Mouse (Mus musculus) frontal cortex, adult 2 months (tissue): ENCODE results near the gene Vmn1r194. TPM values are rescaled to one million over a fixed set of nuclear protein-coding genes. Genes with fewer than 3 reads are reported as not detected.
"Not testable (repeated sequence)": the region's sequence is repeated elsewhere in the genome, so short reads cannot be mapped to it uniquely, and the experiment has no call there.

Experiments used
- DNase-seq, 2 experiments: peaks; one replicate each; pipeline ENCODE4 v3.0.0; 2022; ENCODE audit warnings: low spot score in 1 of 2; ENCODE audit errors: extremely low spot score in 1 of 2
- polyA plus RNA-seq: library from polyadenylated mRNA; depleted of rRNA; stranded (reverse); fragments of >200 nt; gene quantifications from 2 replicates; pipeline ENCODE4 v1.2.3, GENCODE M21; 2012; rRNA removed

Gene Vmn1r194
- not detected in 2 replicates for polyA plus RNA-seq

DNA sequence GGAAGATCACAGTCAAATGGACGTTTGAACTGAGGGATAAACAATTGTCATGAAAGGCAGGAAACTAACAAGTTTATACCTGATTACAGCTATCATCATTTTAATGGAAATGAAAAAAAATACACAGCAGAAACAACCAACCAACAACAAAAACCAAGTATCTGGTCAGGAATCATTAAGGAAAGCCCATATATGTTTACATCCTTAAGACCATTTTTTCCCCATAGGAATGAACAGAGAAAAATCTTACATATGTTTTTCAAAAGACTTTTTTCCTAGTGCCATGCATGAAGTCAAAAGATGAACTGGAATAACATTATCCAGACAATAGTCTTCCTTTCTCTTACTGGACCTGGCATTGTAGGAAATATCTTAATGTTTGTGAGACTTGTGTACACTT, at the start of gene Vmn1r194:
TSS of gene Vmn1r194 (plus strand) at position 301 of the 400 bp plus-strand sequence.
- no peak for DNase-seq

DNA sequence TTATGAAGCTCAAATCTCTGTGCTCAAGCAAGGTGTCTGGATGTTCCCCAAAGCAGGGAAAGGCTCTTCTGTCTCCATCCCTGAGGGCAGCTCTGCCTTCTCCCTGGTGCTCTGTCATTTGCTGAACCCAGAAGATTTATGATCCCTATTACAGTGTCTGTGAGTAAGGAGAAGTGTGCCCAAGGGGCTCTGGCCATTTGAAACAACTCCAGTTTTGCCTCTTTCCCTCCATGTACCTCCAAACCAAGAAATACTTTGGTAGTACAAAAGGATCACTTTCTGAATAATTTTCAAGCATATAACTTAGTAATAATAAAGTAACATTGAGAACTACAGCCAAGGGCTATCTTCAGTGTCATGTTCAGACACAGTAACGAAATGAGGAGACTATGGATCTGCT, 21.0 kb upstream of the Vmn1r194 start, which contains the start of gene Vmn1r193:
TSS of gene Vmn1r193 (minus strand) at position 101 of the 400 bp plus-strand sequence.
- DNase-seq, result not testable (repeated sequence)

DNA sequence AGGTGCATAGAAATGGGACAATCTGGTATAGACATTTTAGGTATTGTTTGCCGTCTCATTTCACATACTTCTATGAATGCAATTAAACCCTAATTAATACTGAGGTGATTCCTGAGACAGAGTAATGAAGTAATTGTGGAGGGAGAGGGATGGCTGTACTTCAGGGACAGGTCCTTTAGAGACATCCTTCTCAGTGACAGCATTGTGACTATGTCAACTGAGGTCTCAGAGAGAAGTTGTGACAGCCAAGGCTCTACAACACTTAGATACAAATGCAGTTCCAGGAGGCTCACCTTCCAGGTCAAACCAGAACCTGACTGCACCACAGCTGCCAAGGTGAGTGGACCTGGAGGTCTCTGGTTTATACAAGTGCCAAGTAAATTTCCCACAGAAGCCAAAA, 26.2 kb downstream of the Vmn1r194 start, which contains the start of gene Vmn1r195:
TSS of gene Vmn1r195 (plus strand) at position 301 of the 400 bp plus-strand sequence.
- not testable (repeated sequence) for DNase-seq

DNA sequence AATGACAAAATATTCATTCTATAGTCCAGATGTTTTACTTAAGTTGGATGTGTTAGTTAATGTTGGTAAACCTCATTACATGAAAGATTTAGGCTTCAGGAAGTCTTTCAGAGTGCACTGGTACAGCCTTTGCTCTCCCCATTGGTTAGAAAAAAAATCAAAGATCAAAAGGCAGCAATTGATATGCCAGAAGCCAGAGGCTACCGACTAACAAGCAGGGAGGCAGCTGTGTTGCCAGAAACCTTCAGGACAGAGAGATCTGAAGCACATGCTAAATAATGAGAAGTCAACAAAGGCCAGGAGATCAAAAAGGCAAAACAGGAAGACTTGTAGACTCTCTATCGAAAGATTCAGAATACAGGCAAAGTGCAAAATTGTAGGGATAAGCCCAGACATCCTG, 27.7 kb downstream of the Vmn1r194 start:
- DNase-seq, result no peak

DNA sequence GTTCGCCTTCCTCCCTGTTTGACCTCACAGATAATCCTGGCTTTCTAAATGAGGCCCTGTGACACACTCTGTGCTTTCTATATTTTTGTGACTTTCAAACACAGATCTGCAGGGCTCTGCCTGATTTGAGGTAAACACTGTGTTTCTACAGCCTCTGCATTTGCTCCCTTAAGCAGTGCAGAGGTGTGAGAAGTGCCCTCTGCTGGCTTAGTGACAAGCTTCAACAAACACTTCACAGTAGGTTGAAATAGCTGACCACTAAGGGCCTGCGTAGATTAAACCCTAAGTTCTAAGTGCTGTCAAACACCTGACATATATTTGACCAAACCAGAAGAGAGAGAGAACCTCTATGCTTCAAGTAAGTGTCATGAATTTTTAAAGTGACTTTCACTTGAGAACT, 40.6 kb downstream of the Vmn1r194 start:
- no peak for DNase-seq

DNA sequence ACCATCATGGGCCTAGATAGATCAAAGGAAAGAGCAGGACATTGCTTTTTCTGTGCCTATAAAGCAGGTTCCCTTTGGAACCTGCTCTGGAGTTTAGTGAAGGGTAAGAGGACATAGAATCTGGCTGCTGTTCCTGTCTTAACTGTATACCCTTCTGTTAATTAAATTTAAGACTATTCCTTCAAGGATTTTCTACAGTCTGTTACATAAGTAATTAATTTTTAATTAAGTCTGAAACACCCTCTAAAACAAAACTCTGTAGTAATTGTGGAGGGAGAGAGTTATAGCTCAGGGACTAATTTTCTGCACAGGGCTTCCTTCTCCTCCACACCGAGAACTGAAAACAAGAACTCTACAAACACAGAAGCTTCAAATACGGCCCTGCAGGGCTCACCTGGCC, 45.6 kb downstream of the Vmn1r194 start, which contains the start of gene Vmn1r196:
TSS of gene Vmn1r196 (plus strand) at position 301 of the 400 bp plus-strand sequence.
- DNase-seq, result no peak

Other genes starting within 250 kb of the Vmn1r194 start
- gene Prss16, start 234.5 kb upstream of the Vmn1r194 start, polyA plus RNA-seq, result 0.56 and 1.4 TPM in 2 replicates
- gene Hist1h2ah, start 208.6 kb upstream of the Vmn1r194 start, polyA plus RNA-seq, result 0.80 TPM in 1 of 2 replicates, not detected in the other
- 0.36 and 0.65 TPM in 2 replicates for gene Hist1h2bk, start 208.3 kb upstream of the Vmn1r194 start, polyA plus RNA-seq
- gene Hist1h4i, start 202.9 kb upstream of the Vmn1r194 start, polyA plus RNA-seq, result 12.2 and 13.3 TPM in 2 replicates
- 0.36 and 0.38 TPM in 2 replicates for gene Hist1h2ag, start 201.3 kb upstream of the Vmn1r194 start, polyA plus RNA-seq
- gene Hist1h2bj, start 201.0 kb upstream of the Vmn1r194 start, polyA plus RNA-seq, result 0.78 and 1.6 TPM in 2 replicates
- gene Vmn1r188, start 159.8 kb upstream of the Vmn1r194 start, polyA plus RNA-seq, result not detected in 2 replicates
- not detected in 2 replicates for gene Vmn1r189, start 138.4 kb upstream of the Vmn1r194 start, polyA plus RNA-seq
- not detected in 2 replicates for gene Vmn1r191, start 60.2 kb upstream of the Vmn1r194 start, polyA plus RNA-seq
- not detected in 2 replicates for gene Vmn1r192, start 53.1 kb upstream of the Vmn1r194 start, polyA plus RNA-seq
- not detected in 2 replicates for gene Vmn1r193, start 21.1 kb upstream of the Vmn1r194 start, polyA plus RNA-seq
- gene Vmn1r195, start 26.3 kb downstream of the Vmn1r194 start, polyA plus RNA-seq, result not detected in 2 replicates
- not detected in 2 replicates for gene Vmn1r196, start 45.7 kb downstream of the Vmn1r194 start, polyA plus RNA-seq
- not detected in 2 replicates for gene Vmn1r197, start 80.4 kb downstream of the Vmn1r194 start, polyA plus RNA-seq
- not detected in 2 replicates for gene Vmn1r198, start 106.1 kb downstream of the Vmn1r194 start, polyA plus RNA-seq
- not detected in 2 replicates for gene Vmn1r199, start 135.6 kb downstream of the Vmn1r194 start, polyA plus RNA-seq
- 0.08 and 0.11 TPM in 2 replicates for gene Vmn1r200, start 146.2 kb downstream of the Vmn1r194 start, polyA plus RNA-seq
- gene Vmn1r201, start 227.7 kb downstream of the Vmn1r194 start, polyA plus RNA-seq, result not detected in 2 replicates